Mouse (Mus musculus) cerebellum, adult 11 months (tissue): ENCODE measurements at regions not wholly inside any gene's neighbourhood (a gene's known extent, or its start where the extent isn't known, plus 50 kb on each side); places are given as distances from the start of the nearest gene placed in this dataset.

ENCODE experiments used
- DNase-seq: peaks from one replicate; pipeline ENCODE4 v3.0.0; 2022

- no peak for DNase-seq
Measured at GRCm38 (mm10) chr2:50687222-50687621, 390.6 kb upstream of the Mmadhc start.

DNA sequence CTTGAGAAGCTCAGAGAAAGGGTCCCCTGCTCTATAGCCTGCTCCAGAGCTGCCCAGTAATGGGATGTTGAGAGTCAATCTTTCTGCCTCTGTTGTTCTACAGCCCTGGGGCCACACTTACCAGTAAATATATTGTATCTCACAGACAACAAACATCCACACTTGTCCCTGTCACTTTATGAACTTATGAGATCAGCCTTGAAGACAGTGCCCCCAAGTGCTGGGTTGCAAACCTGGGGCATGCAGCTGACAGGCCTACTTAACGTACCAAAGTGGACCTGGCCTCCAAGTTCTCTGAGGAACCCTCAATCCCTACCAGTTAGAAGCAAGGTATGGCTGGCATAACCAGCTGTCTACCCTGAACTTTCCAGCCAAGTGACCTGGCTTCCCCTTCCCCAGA, 380.9 kb upstream of the Mmadhc start:
- no peak for DNase-seq

DNA sequence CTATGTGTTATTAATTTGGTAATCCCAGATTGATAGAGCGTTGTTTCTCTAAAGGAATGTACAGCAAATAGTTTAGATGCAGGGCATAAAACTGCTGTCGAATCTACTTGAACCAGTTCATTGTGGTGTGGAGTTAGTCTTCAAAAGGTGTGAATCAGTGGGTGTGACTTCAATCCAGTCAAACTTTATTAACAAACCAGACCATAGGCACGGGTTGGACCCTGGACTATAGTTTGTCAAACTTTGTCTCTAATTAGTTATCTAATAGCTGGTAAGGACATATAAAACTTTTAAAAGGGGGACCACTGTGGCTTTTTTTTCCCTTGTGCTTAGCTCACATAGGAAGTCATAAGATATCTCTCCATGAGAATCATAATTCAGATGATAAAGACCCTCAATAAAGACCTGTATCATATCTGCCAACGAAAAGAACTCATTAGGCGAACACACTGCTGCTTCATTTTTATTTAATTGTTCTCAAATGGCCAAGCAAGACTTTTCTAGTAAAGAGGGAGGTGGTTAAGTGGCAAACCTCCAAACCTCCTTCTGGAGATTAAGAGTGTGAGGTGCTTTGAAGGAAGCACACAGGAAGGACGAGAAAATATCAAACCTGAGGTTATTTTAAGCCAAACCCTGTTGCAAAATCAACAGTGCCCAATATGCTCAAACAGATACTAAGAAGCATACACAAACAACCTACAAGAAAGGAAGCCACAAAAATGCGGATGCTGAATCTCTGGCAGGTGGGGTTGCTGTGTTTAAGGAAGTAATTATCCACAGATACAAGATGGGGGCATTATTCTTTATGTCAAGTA, 379.3 kb upstream of the Mmadhc start:
- no peak for DNase-seq

DNA sequence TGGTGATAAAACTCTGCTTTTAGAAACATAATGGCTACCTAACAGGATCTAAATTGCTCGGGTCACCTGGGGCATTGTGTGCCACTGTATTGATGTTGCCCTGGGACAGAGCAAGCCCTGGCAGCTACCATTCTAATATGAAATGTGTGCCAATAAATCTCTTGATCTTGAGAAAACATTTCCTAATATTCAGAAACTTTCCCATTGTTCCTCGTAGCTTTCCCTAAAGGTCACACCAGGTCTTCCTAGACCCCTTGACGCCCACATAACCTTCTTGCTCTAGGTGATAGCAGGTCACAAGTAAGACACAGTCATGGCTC, 378.2 kb upstream of the Mmadhc start:
- no peak for DNase-seq

DNA sequence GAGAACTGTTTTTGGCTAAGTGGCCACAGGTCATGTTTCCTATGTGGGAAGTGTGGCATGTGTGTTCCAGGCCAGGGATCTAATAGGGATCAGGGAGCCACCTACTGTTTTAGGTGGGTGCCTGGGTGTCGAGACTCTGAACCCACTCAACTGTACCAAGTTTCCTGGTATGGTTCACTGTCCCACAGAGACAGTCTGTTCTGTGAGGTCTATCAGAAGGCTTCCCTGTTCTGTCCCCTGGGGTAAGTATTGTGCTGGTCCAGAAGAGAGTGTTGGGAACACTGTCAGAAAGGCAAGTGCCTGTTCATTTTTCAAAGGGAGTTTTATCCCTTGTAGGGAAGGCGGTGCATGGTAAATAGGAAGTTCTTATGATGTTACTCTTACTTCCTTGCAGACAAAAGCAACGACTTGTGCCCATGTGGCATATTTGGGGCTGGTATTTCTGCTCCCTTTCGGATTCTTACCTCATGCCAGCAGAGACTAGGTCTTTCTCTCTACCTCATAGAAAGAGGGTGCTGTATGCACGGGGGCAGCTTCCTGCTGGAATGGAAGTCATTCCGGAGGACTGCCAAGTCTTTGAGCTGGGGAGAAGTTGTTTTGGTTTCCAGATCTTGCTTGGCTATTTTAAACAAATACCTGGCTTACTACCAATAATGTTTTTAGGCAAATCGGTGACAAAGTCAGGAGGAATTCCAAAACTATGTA, 377.7 kb upstream of the Mmadhc start:
- DNase-seq = no peak

- no peak for DNase-seq
Measured at GRCm38 (mm10) chr2:50669297-50669696, 372.7 kb upstream of the Mmadhc start.

- no peak for DNase-seq
Measured at GRCm38 (mm10) chr2:50668789-50669188, 372.2 kb upstream of the Mmadhc start.

GRCm38 (mm10) chr2:50667180-50667579, 370.6 kb upstream of the Mmadhc start:
- DNase-seq = no peak

GRCm38 (mm10) chr2:50662504-50662903, 365.9 kb upstream of the Mmadhc start:
- DNase-seq = no peak

GRCm38 (mm10) chr2:50660000-50660399, 363.4 kb upstream of the Mmadhc start:
- no peak for DNase-seq

GRCm38 (mm10) chr2:50657826-50658225, 361.2 kb upstream of the Mmadhc start:
- no peak for DNase-seq

- DNase-seq = no peak
Measured at GRCm38 (mm10) chr2:50656351-50656750, 359.8 kb upstream of the Mmadhc start.

DNA sequence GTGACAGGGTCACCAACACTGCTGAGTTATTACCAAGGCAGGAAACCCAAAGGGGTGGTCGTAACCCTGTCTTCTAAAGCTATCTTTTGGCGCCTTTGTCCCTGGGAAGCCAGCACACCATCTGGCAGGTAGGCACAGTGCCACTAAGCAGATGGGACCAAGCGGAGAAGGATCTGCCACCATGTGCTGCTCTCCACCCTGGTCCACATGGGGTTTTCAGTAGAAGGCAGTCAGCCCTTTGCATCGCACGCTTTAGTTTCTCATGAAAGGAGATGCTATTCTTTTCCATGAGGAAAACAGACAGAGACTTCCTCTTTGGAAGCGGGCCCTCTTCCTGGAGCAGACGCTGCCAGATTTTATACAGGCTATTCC, 358.3 kb upstream of the Mmadhc start:
- DNase-seq = peak; percentile 92

DNA sequence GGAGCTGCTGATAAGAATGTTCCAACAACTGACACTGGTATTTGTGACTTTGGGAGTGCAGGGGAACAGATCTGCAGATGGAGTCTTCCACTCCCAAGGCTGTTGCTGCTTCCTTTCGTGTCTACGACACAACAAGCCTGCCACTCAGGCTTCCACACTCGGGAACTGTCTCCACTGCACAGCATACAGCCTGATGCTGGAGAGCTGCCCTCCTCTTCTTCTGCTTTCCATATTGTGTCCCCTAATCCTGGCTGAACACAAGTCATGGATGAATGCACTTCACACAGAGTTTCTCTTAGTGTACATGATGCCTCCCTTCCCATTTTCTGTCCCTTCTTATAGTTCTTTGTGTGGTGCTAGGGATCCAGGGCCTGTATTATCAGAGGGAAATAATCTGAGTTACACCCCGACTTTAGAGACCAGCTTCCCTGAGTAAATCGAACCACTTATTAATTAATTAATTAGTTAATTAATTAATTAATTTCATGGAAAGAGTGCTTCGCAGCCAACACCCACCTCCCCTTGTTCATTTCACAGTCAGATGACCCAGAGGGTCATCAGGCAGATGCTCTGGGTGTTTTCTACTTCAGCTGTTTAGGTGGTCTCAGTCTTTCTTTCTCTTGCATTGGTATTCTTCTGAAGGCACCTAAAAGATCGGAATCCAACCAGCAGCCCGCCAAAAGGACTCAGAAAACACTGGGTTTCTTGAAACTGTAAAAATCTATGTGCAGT, 357.8 kb upstream of the Mmadhc start:
- peak; percentile 36 for DNase-seq

- no peak for DNase-seq
Measured at GRCm38 (mm10) chr2:50653121-50653615, 356.6 kb upstream of the Mmadhc start.

DNA sequence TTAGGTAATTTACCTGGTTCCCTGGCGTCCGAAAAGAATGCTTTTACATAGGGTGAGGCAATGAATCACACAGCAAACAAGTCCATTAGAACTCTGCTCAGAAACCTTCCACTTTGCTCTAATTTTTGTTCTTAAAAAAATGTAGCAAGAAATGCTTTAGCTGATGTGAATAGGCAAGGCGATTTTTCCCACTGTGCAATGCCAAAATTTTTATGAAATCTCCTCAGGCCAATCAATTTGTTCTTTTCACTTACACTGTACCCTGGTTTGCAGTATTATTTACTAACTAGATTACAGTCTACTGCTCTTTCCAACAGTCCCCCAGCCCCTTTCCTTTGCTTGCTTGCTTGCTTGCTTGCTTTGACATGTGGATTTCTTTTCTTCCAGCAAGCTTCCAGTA, 353.1 kb upstream of the Mmadhc start:
- no peak for DNase-seq

- DNase-seq = no peak
Measured at GRCm38 (mm10) chr2:50643219-50643618, 346.6 kb upstream of the Mmadhc start.

DNA sequence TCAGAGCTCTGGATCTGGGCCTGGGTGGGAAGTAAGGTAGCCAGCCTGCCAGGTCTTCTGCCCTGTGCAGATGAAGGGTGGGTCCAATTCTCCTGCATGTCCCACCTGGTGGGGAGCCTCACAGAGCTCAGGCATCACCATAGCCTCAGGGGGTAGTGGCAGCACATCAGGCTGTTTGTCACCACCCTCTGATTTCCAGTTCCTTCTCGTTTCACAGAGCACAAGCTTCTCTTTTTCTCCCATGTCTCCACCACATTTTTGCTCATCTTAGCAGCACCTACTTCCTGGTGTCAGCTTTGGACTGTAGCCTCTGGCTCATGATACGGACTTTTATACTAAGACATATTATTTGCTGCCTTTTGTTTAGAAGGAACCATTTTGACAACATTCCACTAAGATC, 345.6 kb upstream of the Mmadhc start:
- DNase-seq = no peak

- no peak for DNase-seq
Measured at GRCm38 (mm10) chr2:50635896-50636295, 339.3 kb upstream of the Mmadhc start.

DNA sequence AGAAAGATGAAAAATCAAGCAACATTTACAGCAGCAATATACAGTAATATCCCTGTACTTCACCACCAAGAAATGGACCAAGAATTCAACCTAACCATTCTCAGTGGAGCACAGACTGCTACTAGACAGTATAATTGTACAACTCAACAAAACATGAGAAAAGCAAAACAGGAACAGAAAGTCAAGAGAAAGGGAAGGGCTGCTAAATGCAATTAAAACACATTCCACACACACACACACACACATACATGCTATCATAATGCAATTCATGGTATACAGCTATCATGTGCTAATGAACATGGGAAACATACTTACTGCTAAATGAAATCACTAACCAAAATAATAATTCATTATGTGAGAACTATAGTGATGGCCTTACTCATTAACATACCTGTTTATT, 335.2 kb upstream of the Mmadhc start:
- no peak for DNase-seq

DNA sequence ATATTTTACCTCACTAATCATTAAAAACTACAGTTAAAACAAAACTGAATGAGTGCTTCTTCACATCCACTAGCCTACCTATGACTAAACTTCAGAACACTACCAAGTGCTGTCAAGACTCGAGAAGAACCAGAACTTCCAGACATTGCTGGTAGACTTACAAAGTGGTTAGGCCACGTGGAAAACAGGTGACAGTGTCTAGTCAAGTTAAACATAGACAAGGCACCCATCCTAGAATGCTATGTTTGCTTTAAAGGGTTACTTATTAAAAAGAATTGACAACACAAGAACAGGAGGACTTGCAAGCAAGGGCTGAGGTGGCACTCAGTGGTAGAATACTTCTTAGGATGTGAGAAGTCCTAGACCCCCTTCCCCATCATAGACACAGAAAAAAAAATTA, 330.9 kb upstream of the Mmadhc start:
- no peak for DNase-seq

- DNase-seq = no peak
Measured at GRCm38 (mm10) chr2:50625233-50625749, 328.7 kb upstream of the Mmadhc start.

DNA sequence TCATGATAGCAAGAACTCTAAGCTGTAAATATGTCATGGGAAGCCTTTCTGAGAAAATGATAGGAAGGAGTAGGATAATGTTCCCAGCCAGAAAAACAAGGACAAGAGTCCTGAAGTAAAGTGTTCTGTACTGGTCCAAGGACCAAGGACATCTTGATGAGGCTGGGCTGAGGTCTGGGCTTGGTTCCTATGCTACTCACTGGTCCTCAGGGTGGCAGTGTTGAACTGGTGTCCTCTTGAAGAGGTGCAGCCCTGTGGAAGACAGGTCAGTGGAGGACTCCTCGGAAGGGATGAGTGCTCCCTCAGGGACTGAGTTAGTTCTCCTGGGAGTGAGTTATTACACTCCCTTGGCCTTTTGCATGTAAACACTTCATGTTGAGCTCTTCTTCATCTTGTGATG, 312.5 kb upstream of the Mmadhc start:
- DNase-seq = peak; percentile 23

- no peak for DNase-seq
Measured at GRCm38 (mm10) chr2:50589195-50589594, 292.6 kb upstream of the Mmadhc start.
